Mouse (Mus musculus) brain, embryonic 14.5 days (tissue): ENCODE results near the gene Lhx4.

ENCODE experiments used
- CTCF ChIP-seq: fragments of 200-500 bp; IDR thresholded peaks from 2 replicates; pipeline ENCODE4 v1.5.1; 2012; ENCODE audit warnings: inconsistent platforms, mild to moderate bottlenecking, moderate library complexity, borderline replicate concordance; ENCODE audit not compliant: insufficient read depth, insufficient read length; ENCODE audit errors: extremely low read depth
- POLR2A ChIP-seq: fragments of 200-500 bp; IDR thresholded peaks from 2 replicates; pipeline ENCODE4 v1.6.1; 2012; ENCODE audit warnings: mild to moderate bottlenecking, inconsistent platforms, borderline replicate concordance; ENCODE audit not compliant: poor library complexity, insufficient read depth, insufficient read length, severe bottlenecking; ENCODE audit errors: extremely low read depth

DNA sequence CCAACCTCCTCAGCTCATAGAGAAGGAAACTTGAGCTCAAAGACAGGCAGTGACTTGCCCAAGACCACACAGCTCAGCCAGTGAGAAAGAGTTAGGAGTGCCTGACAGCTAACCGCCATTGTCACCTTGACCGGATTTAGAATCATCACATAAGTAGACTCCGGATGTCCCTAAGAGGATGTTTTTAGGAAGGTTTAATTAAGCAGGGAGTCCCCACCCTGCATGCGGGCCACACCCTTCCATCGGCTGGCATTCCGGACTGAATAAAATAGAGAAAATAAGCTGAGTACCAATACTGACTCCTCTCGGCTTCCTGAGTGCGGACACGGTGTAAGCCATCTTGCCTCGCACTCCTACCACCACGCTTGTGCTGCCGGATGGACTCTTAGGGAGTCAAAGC is 34.2 kb downstream of the Lhx4 start:
- TF ChIP-seq POLR2A (no peak), CTCF (no peak)
